Mouse (Mus musculus) ovary, postnatal 14 days (tissue): ENCODE measurements around the gene Trdn.

Source experiments
- DNase-seq: peaks from one replicate; pipeline ENCODE4 v3.0.0; 2022; ENCODE audit warnings: low spot score

Trdn gene

GRCm38 (mm10) chr10:33370534-33370933 lies 290.2 kb downstream of the Trdn start:
- DNase-seq = no peak

- no peak for DNase-seq
Observed at GRCm38 (mm10) chr10:33375474-33376029, 295.2 kb downstream of the Trdn start.
